In the genomic region with DNA sequence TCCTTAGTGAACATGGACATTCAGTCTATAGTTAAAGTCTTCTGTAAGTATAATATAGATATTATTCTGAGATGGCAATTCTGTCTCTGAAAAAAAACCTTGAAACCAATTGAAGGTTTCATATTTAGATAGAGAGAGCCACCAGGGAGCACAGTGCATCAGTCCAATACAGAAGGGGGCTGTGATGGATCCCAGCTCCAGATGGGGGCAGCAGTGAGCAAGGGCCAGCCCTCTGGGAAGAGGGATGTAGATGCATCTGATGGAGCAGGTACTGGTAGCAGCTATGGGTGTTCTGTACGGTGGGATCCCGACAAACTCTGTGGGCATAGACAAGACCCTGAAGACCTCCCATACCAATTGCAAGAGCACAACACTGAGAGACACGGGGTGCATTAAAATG, we compare ENCODE assay signal across 11 mouse cellular contexts.
DNase-seq lines count a peak whose midpoint lies in the region; ATAC-seq and TF ChIP-seq lines count a peak whose summit lies in the region.
"Had no signal": no experiment of that assay in that cellular context is flagged by ENCODE, and none has a peak within 500 bp of the region (broad histone marks: within the 10 kb centered on the region; RNA-seq: fewer than 3 reads in every experiment).

No protein-coding gene starts in this region.

- intact Hi-C loops in left cerebral cortex, postnatal 14 days (cut with DNase I) = loop anchor here (10.0 kb wide), 1 partner anchor 63 kb away; no protein-coding TSS in a partner anchor

- no peaks in the 10 kb centered on the region for H3K4me1 ChIP-seq in forebrain, postnatal 0 days (ENCODE audit: insufficient read depth)
- H3K4me1 ChIP-seq in forebrain, embryonic 13.5 days = peaks cover 35% of the 10 kb centered on the region
- no peaks in the 10 kb centered on the region for H3K4me1 ChIP-seq in lung, adult 2 months (ENCODE audit: control insufficient read depth, insufficient read depth, low read length)
- H3K4me1 ChIP-seq: lung, embryonic 15.5 days had no signal

- no peak for ATAC-seq in forebrain, postnatal 0 days
- no peak for ATAC-seq in forebrain, embryonic 13.5 days
- ATAC-seq: midbrain, embryonic 15.5 days had no signal

- DNase-seq in forebrain, postnatal 0 days = no peak
- DNase-seq in lung, adult 2 months = no peak
- no peak for DNase-seq in lung, postnatal 10 days
- DNase-seq in ZHBTc4 (ENCODE audit: low read depth, low spot score) = peak; percentile 42
- peak; percentile 53 to 70 for DNase-seq in cerebellum, postnatal 36 days
- DNase-seq in B cell, adult 2 months = no peak
- DNase-seq in left cerebral cortex, postnatal 14 days (ENCODE audit: low spot score in 2 of 2) = no peak

- TF ChIP-seq CTCF in forebrain, postnatal 0 days (IDR thresholded peaks at IDR 0.05; ENCODE audit: low read depth) = peak; percentile 30; the same call in 1 of the 2 replicates
- TF ChIP-seq CTCF in lung, adult 2 months (IDR thresholded peaks at IDR 0.05; ENCODE audit: insufficient read depth, low read length) = peak; percentile 36; the same call in 1 of the 2 replicates

- WGBS in forebrain, postnatal 0 days = 88% methylated on average over 3 of the region's 3 CpGs
- 85% methylated on average over 3 of the region's 3 CpGs for WGBS in forebrain, embryonic 13.5 days
- 93% methylated on average over 3 of the region's 3 CpGs for WGBS in lung, adult 2 months

- H3K4me3 ChIP-seq in forebrain, postnatal 0 days (ENCODE audit: low read depth, low read length) = no peak overlapping the region
- H3K4me3 ChIP-seq in forebrain, embryonic 13.5 days = no peak overlapping the region
- no peak overlapping the region for H3K4me3 ChIP-seq in lung, adult 2 months (replicated peaks; ENCODE audit: extremely low read depth, low read depth, low read length)
- H3K4me3 ChIP-seq: hindbrain, embryonic 10.5 days; lung, embryonic 15.5 days; midbrain, embryonic 15.5 days had no signal

- no peaks in the 10 kb centered on the region for H3K36me3 ChIP-seq in forebrain, postnatal 0 days (ENCODE audit: insufficient read depth)
- H3K36me3 ChIP-seq in forebrain, embryonic 13.5 days (ENCODE audit: poor library complexity, severe bottlenecking) = no peaks in the 10 kb centered on the region
- H3K36me3 ChIP-seq: hindbrain, embryonic 10.5 days; lung, embryonic 15.5 days; midbrain, embryonic 15.5 days had no signal

- no peak overlapping the region for H3K27ac ChIP-seq in forebrain, postnatal 0 days (ENCODE audit: low read depth, low read length)
- no peak overlapping the region for H3K27ac ChIP-seq in forebrain, embryonic 13.5 days
- H3K27ac ChIP-seq: hindbrain, embryonic 10.5 days; lung, embryonic 15.5 days; midbrain, embryonic 15.5 days had no signal

- no peak overlapping the region for H3K4me2 ChIP-seq in forebrain, postnatal 0 days (ENCODE audit: low read depth)
- H3K4me2 ChIP-seq in forebrain, embryonic 13.5 days = no peak overlapping the region
- H3K4me2 ChIP-seq: lung, embryonic 15.5 days; midbrain, embryonic 15.5 days had no signal

- H3K9ac ChIP-seq in forebrain, postnatal 0 days = no peak overlapping the region
- H3K9ac ChIP-seq in forebrain, embryonic 13.5 days = no peak overlapping the region
- H3K9ac ChIP-seq: lung, embryonic 15.5 days; midbrain, embryonic 15.5 days had no signal

- no peak for TF ChIP-seq POLR2A in lung, adult 2 months (IDR thresholded peaks at IDR 0.05; ENCODE audit: borderline replicate concordance, extremely low read depth, low read depth, low read length)

- H3K9me3 ChIP-seq in forebrain, postnatal 0 days (ENCODE audit: low read length) = no peaks in the 10 kb centered on the region
- no peaks in the 10 kb centered on the region for H3K9me3 ChIP-seq in forebrain, embryonic 13.5 days (replicated peaks)
- H3K9me3 ChIP-seq: hindbrain, embryonic 10.5 days; lung, embryonic 15.5 days; midbrain, embryonic 15.5 days had no signal

- H3K27me3 ChIP-seq in forebrain, postnatal 0 days (ENCODE audit: insufficient read depth, low read length) = peaks cover 32% of the 10 kb centered on the region
- peaks cover 84% of the 10 kb centered on the region for H3K27me3 ChIP-seq in forebrain, embryonic 13.5 days
- H3K27me3 ChIP-seq: lung, embryonic 15.5 days had no signal

Comparison
In these comparisons a context has a peak if more than half of its experiments do, and no peak if none do; other contexts are left out.
1. DNase-seq: peak in ZHBTc4 (single experiment) and cerebellum, postnatal 36 days (2 of 2); none in forebrain, postnatal 0 days (single experiment), lung, adult 2 months (single experiment), lung, postnatal 10 days (single experiment), B cell, adult 2 months (0 of 2) and left cerebral cortex, postnatal 14 days (0 of 2).